Mouse (Mus musculus) megakaryocyte, embryonic 14.5 days (primary cell): ENCODE data around the gene Cd2. TPM values are rescaled to one million over a fixed set of nuclear protein-coding genes. Genes with fewer than 3 reads are reported as not detected.

ENCODE experiments used
- H3K27me3 ChIP-seq: replicated peaks from 2 replicates; pipeline ENCODE3; 2012; ENCODE audit warnings: inconsistent platforms
- H3K36me3 ChIP-seq: replicated peaks from 2 replicates; pipeline ENCODE3; 2012; ENCODE audit warnings: low read length, inconsistent platforms, mixed read lengths
- H3K4me1 ChIP-seq: 2 replicates; pipeline ENCODE4 v1.6.1; 2012; ENCODE audit warnings: inconsistent platforms
- H3K4me3 ChIP-seq: replicated peaks from 2 replicates; pipeline ENCODE3; 2012; ENCODE audit warnings: moderate library complexity, mild to moderate bottlenecking, inconsistent platforms
- H3K9me3 ChIP-seq: 2 replicates; pipeline ENCODE4 v1.6.1; 2012; ENCODE audit warnings: inconsistent platforms
- FLI1 ChIP-seq: IDR thresholded peaks from 2 replicates; pipeline ENCODE4 v1.6.1; 2012; ENCODE audit warnings: low read length, inconsistent platforms, mixed read lengths
- GATA1 ChIP-seq: IDR thresholded peaks from 3 replicates; pipeline ENCODE4 v1.6.1; 2012; ENCODE audit warnings: mixed read lengths, low read length, inconsistent platforms, borderline replicate concordance
- polyA plus RNA-seq: library from polyadenylated mRNA; stranded (reverse); fragments of >175 nt; gene quantifications from 2 replicates; pipeline ENCODE4 v1.2.3, GENCODE M21; 2012; ENCODE audit warnings: low replicate concordance; ENCODE audit not compliant: insufficient read depth

The Cd2 gene
- polyA plus RNA-seq, result 0.16 TPM in 1 of 2 replicates, not detected in the other

GRCm38 (mm10) chr3:101287911-101288311, at the start of gene Cd2:
TSS of gene Cd2 (minus strand) at chr3:101287939.
- no peaks in the 10 kb centered on the region for H3K36me3 ChIP-seq
- H3K4me3 ChIP-seq, result no peak within 1 kb of the TSS
- no peak for TF ChIP-seq FLI1
- TF ChIP-seq GATA1, result no peak
- H3K4me1 ChIP-seq, result peaks cover 3% of the 10 kb centered on the region
- peaks cover 19% of the 10 kb centered on the region for H3K9me3 ChIP-seq
- H3K27me3 ChIP-seq, result peaks cover 13% of the 10 kb centered on the region

- Histone ChIP-seq H3K4me3 (no peak overlapping the region), H3K9me3 (peaks cover 25% of the 10 kb centered on the region), H3K27me3 (no peaks in the 10 kb centered on the region), H3K36me3 (no peaks in the 10 kb centered on the region), H3K4me1 (peaks cover under 1% of the 10 kb centered on the region; the same call in 1 of the 2 replicates)
- no peak for TF ChIP-seq GATA1
- no peak for TF ChIP-seq FLI1
Measured at GRCm38 (mm10) chr3:101328617-101329016, 40.9 kb upstream of the Cd2 start.

- no peak overlapping the region for H3K4me3 ChIP-seq
- no peaks in the 10 kb centered on the region for H3K36me3 ChIP-seq
- H3K27me3 ChIP-seq, result peaks cover 5% of the 10 kb centered on the region
- TF ChIP-seq FLI1, result no peak
- no peak for TF ChIP-seq GATA1
- H3K4me1 ChIP-seq, result peaks cover 10% of the 10 kb centered on the region
- peaks cover 21% of the 10 kb centered on the region for H3K9me3 ChIP-seq
Measured at GRCm38 (mm10) chr3:101327248-101327647, 39.5 kb upstream of the Cd2 start.

- H3K36me3 ChIP-seq, result no peaks in the 10 kb centered on the region
- H3K27me3 ChIP-seq, result peaks cover 11% of the 10 kb centered on the region
- peaks cover 10% of the 10 kb centered on the region for H3K4me1 ChIP-seq
- no peak overlapping the region for H3K4me3 ChIP-seq
- TF ChIP-seq GATA1 (no peak), FLI1 (no peak)
- peaks cover 22% of the 10 kb centered on the region for H3K9me3 ChIP-seq
Measured at GRCm38 (mm10) chr3:101322437-101322836, 34.7 kb upstream of the Cd2 start.

- no peak for TF ChIP-seq GATA1
- no peak for TF ChIP-seq FLI1
- Histone ChIP-seq H3K27me3 (peaks cover 12% of the 10 kb centered on the region), H3K9me3 (peaks cover 22% of the 10 kb centered on the region), H3K36me3 (no peaks in the 10 kb centered on the region), H3K4me1 (peaks cover 14% of the 10 kb centered on the region), H3K4me3 (no peak overlapping the region)
Measured at GRCm38 (mm10) chr3:101320874-101321273, 33.1 kb upstream of the Cd2 start.

GRCm38 (mm10) chr3:101318516-101319170, 30.9 kb upstream of the Cd2 start:
- TF ChIP-seq FLI1 (no peak), GATA1 (no peak)
- Histone ChIP-seq H3K4me1 (peaks cover 14% of the 10 kb centered on the region), H3K9me3 (peaks cover 13% of the 10 kb centered on the region), H3K27me3 (peaks cover 12% of the 10 kb centered on the region), H3K4me3 (no peak overlapping the region), H3K36me3 (no peaks in the 10 kb centered on the region)

- Histone ChIP-seq H3K9me3 (peaks cover 13% of the 10 kb centered on the region), H3K4me1 (peaks cover 8% of the 10 kb centered on the region; the same call in 1 of the 2 replicates), H3K4me3 (no peak overlapping the region), H3K36me3 (no peaks in the 10 kb centered on the region), H3K27me3 (peaks cover 11% of the 10 kb centered on the region)
- TF ChIP-seq FLI1 (no peak), GATA1 (no peak)
Measured at GRCm38 (mm10) chr3:101318115-101318514, 30.4 kb upstream of the Cd2 start.

GRCm38 (mm10) chr3:101314954-101315353, 27.2 kb upstream of the Cd2 start:
- no peak for TF ChIP-seq FLI1
- no peak for TF ChIP-seq GATA1

GRCm38 (mm10) chr3:101313266-101314051, 25.7 kb upstream of the Cd2 start:
- H3K9me3 ChIP-seq, result peaks cover 10% of the 10 kb centered on the region
- TF ChIP-seq GATA1 (no peak), FLI1 (no peak)
- no peaks in the 10 kb centered on the region for H3K36me3 ChIP-seq
- no peak overlapping the region for H3K4me3 ChIP-seq
- H3K4me1 ChIP-seq, result peaks cover 4% of the 10 kb centered on the region; the same call in 1 of the 2 replicates
- H3K27me3 ChIP-seq, result peaks cover 24% of the 10 kb centered on the region

More at GRCm38 (mm10) chr3:101314954-101315353, 27.2 kb upstream of the Cd2 start:
- Histone ChIP-seq H3K4me1 (peaks cover 4% of the 10 kb centered on the region; the same call in 1 of the 2 replicates), H3K9me3 (peaks cover 13% of the 10 kb centered on the region), H3K27me3 (peaks cover 19% of the 10 kb centered on the region), H3K4me3 (no peak overlapping the region), H3K36me3 (no peaks in the 10 kb centered on the region)

GRCm38 (mm10) chr3:101310977-101311376, 23.2 kb upstream of the Cd2 start:
- peaks cover under 1% of the 10 kb centered on the region; the same call in 1 of the 2 replicates for H3K4me1 ChIP-seq

GRCm38 (mm10) chr3:101309626-101310025, 21.9 kb upstream of the Cd2 start:
- peaks cover 32% of the 10 kb centered on the region for H3K27me3 ChIP-seq
- TF ChIP-seq FLI1 (no peak), GATA1 (no peak)
- no peaks in the 10 kb centered on the region for H3K9me3 ChIP-seq
- no peaks in the 10 kb centered on the region for H3K4me1 ChIP-seq
- H3K4me3 ChIP-seq, result no peak overlapping the region
- H3K36me3 ChIP-seq, result no peaks in the 10 kb centered on the region

More at GRCm38 (mm10) chr3:101310977-101311376, 23.2 kb upstream of the Cd2 start:
- H3K36me3 ChIP-seq, result no peaks in the 10 kb centered on the region
- no peaks in the 10 kb centered on the region for H3K9me3 ChIP-seq
- TF ChIP-seq GATA1, result no peak
- TF ChIP-seq FLI1, result no peak
- H3K4me3 ChIP-seq, result no peak overlapping the region
- peaks cover 24% of the 10 kb centered on the region for H3K27me3 ChIP-seq
